In genomic region chr19:32638276-32638903, GRCm38 (mm10) we compare ENCODE assay signal across 15 mouse cellular contexts. TPM values are rescaled to one million over a fixed set of nuclear protein-coding genes. Genes with fewer than 3 reads are reported as not detected.
DNase-seq lines count a peak whose midpoint lies in the region; ATAC-seq and TF ChIP-seq lines count a peak whose summit lies in the region.
"Had no signal": no experiment of that assay in that cellular context is flagged by ENCODE, and none has a peak within 500 bp of the region (broad histone marks: within the 10 kb centered on the region; RNA-seq: fewer than 3 reads in every experiment).

No protein-coding gene starts in this region.

- no peaks in the 10 kb centered on the region for H3K9me3 ChIP-seq in forebrain, postnatal 0 days (ENCODE audit: low read length)
- no peaks in the 10 kb centered on the region for H3K9me3 ChIP-seq in forebrain, embryonic 12.5 days
- peaks cover under 1% of the 10 kb centered on the region; the same call in 1 of the 2 replicates for H3K9me3 ChIP-seq in liver, postnatal 0 days (ENCODE audit: low read length)
- H3K9me3 ChIP-seq: hindbrain, embryonic 15.5 days; kidney, embryonic 15.5 days; neural tube, embryonic 13.5 days had no signal

- no peak for TF ChIP-seq POLR2A in testis, adult 2 months (IDR thresholded peaks at IDR 0.05; ENCODE audit: control insufficient read depth, low read depth, low read length)

- TF ChIP-seq CTCF in forebrain, postnatal 0 days (IDR thresholded peaks at IDR 0.05; ENCODE audit: low read depth), result no peak
- no peak for TF ChIP-seq CTCF in testis, adult 2 months (IDR thresholded peaks at IDR 0.05; ENCODE audit: control insufficient read depth, insufficient read depth, insufficient replicate concordance, low read depth, low read length)
- no peak for TF ChIP-seq CTCF in liver, postnatal 0 days (IDR thresholded peaks at IDR 0.05; ENCODE audit: low read depth)

- H3K4me2 ChIP-seq in forebrain, postnatal 0 days (ENCODE audit: low read depth), result no peak overlapping the region
- H3K4me2 ChIP-seq in forebrain, embryonic 12.5 days, result no peak overlapping the region
- H3K4me2 ChIP-seq in liver, postnatal 0 days (ENCODE audit: low read depth, low read length), result peak overlapping the region; percentile 61; the same call in 1 of the 2 replicates
- H3K4me2 ChIP-seq: hindbrain, embryonic 15.5 days; kidney, embryonic 15.5 days; neural tube, embryonic 13.5 days had no signal

- no peak for DNase-seq in forebrain, postnatal 0 days
- no peak for DNase-seq in testis, postnatal 10 days (ENCODE audit: low spot score)
- DNase-seq in liver, postnatal 0 days, result no peak
- DNase-seq in lung, postnatal 4 days, result no peak
- DNase-seq in kidney, postnatal 4 days, result no peak
- no peak for DNase-seq in cerebellum, adult 11 months
- DNase-seq: adrenal gland, adult 8-10 months; cerebellum, postnatal 25 days; lung, adult 2 months had no signal

- TF ChIP-seq EP300 in liver, postnatal 0 days (IDR thresholded peaks at IDR 0.05; ENCODE audit: low read depth), result no peak

- no peak overlapping the region for H3K4me3 ChIP-seq in forebrain, postnatal 0 days (ENCODE audit: low read depth, low read length)
- H3K4me3 ChIP-seq in forebrain, embryonic 12.5 days (replicated peaks), result no peak overlapping the region
- H3K4me3 ChIP-seq in testis, adult 2 months (ENCODE audit: control insufficient read depth, low read depth, low read length), result no peak overlapping the region
- H3K4me3 ChIP-seq in liver, postnatal 0 days (ENCODE audit: low read depth, low read length), result no peak overlapping the region
- H3K4me3 ChIP-seq: hindbrain, embryonic 15.5 days; kidney, embryonic 15.5 days; megakaryocyte, embryonic 14.5 days; neural tube, embryonic 13.5 days had no signal

- 38% methylated on average over 13 of the region's 13 CpGs for WGBS in forebrain, postnatal 0 days
- WGBS in forebrain, embryonic 12.5 days, result 47% methylated on average over 13 of the region's 13 CpGs
- 39% methylated on average over 13 of the region's 13 CpGs for WGBS in liver, postnatal 0 days (ENCODE audit: insufficient replicate concordance)

- no peaks in the 10 kb centered on the region for H3K27me3 ChIP-seq in forebrain, postnatal 0 days (ENCODE audit: insufficient read depth, low read length)
- H3K27me3 ChIP-seq in forebrain, embryonic 12.5 days, result no peaks in the 10 kb centered on the region
- H3K27me3 ChIP-seq in testis, adult 2 months (ENCODE audit: control insufficient read depth, insufficient read depth, low read length), result no peaks in the 10 kb centered on the region
- H3K27me3 ChIP-seq in liver, postnatal 0 days (ENCODE audit: insufficient read depth, low read length), result no peaks in the 10 kb centered on the region
- H3K27me3 ChIP-seq: hindbrain, embryonic 15.5 days; kidney, embryonic 15.5 days; neural tube, embryonic 13.5 days had no signal

- no peak overlapping the region for H3K9ac ChIP-seq in forebrain, postnatal 0 days
- H3K9ac ChIP-seq in forebrain, embryonic 12.5 days, result no peak overlapping the region
- no peak overlapping the region; the same call in 1 of the 2 replicates for H3K9ac ChIP-seq in liver, postnatal 0 days (replicated peaks)
- H3K9ac ChIP-seq: hindbrain, embryonic 15.5 days; kidney, embryonic 15.5 days; neural tube, embryonic 13.5 days had no signal

- no peak overlapping the region for H3K27ac ChIP-seq in forebrain, postnatal 0 days (ENCODE audit: low read depth, low read length)
- H3K27ac ChIP-seq in forebrain, embryonic 12.5 days, result no peak overlapping the region
- peak overlapping the region; percentile 55; the same call in 1 of the 2 replicates for H3K27ac ChIP-seq in testis, adult 2 months (ENCODE audit: control insufficient read depth, insufficient read depth, low read depth, low read length)
- peak overlapping the region; percentile 91 for H3K27ac ChIP-seq in liver, postnatal 0 days (ENCODE audit: low read depth)
- H3K27ac ChIP-seq: hindbrain, embryonic 15.5 days; kidney, embryonic 15.5 days; neural tube, embryonic 13.5 days had no signal

- no peaks in the 10 kb centered on the region for H3K36me3 ChIP-seq in forebrain, postnatal 0 days (ENCODE audit: insufficient read depth)
- no peaks in the 10 kb centered on the region for H3K36me3 ChIP-seq in forebrain, embryonic 12.5 days (replicated peaks)
- no peaks in the 10 kb centered on the region for H3K36me3 ChIP-seq in testis, adult 2 months (ENCODE audit: control insufficient read depth, insufficient read depth, low read length)
- H3K36me3 ChIP-seq in liver, postnatal 0 days (replicated peaks; ENCODE audit: insufficient read depth, low read length), result peaks cover 13% of the 10 kb centered on the region
- H3K36me3 ChIP-seq: hindbrain, embryonic 15.5 days; neural tube, embryonic 13.5 days had no signal

- H3K4me1 ChIP-seq in forebrain, postnatal 0 days (ENCODE audit: insufficient read depth), result no peaks in the 10 kb centered on the region
- H3K4me1 ChIP-seq in forebrain, embryonic 12.5 days, result peaks cover 11% of the 10 kb centered on the region
- no peaks in the 10 kb centered on the region; the same call in 1 of the 2 replicates for H3K4me1 ChIP-seq in testis, adult 2 months (ENCODE audit: control insufficient read depth, insufficient read depth, low read length)
- peaks cover 22% of the 10 kb centered on the region for H3K4me1 ChIP-seq in liver, postnatal 0 days (ENCODE audit: insufficient read depth)
- H3K4me1 ChIP-seq: hindbrain, embryonic 15.5 days; kidney, embryonic 15.5 days; neural tube, embryonic 13.5 days had no signal

- peak; percentile 8; the same call in 1 of the 2 replicates for ATAC-seq in forebrain, postnatal 0 days
- no peak for ATAC-seq in forebrain, embryonic 12.5 days (ENCODE audit: low FRiP score)
- no peak for ATAC-seq in liver, postnatal 0 days

RNA-seq across cellular contexts. Expression of gene Papss2, which starts 42.8 kb away (rescaled TPM):
- 3.3 and 3.8 TPM in 2 replicates for total RNA-seq in forebrain, postnatal 0 days (2014; rRNA removed)
- 0.86 and 1.2 TPM in 2 replicates for polyA plus RNA-seq in forebrain, postnatal 0 days (2015; fragmentation: Nextera tagmentation; extraction: Ambion mirVana)
- polyA plus RNA-seq in forebrain, embryonic 12.5 days (2016; fragmentation: Nextera tagmentation; extraction: Ambion mirVana), result 3.4 and 4.1 TPM in 2 replicates
- 1.6 and 1.7 TPM in 2 replicates for polyA plus RNA-seq in testis, adult 2 months (2012; rRNA removed)
- polyA plus RNA-seq in liver, postnatal 0 days (2015; fragmentation: Nextera tagmentation; extraction: Ambion mirVana), result 29.6 and 35.5 TPM in 2 replicates

Comparison
In these comparisons a context has a peak if more than half of its experiments do, and no peak if none do; other contexts are left out.
1. H3K27ac ChIP-seq: peak in testis, adult 2 months (single experiment) and liver, postnatal 0 days (single experiment); none in forebrain, postnatal 0 days (single experiment) and forebrain, embryonic 12.5 days (single experiment).